Mouse (Mus musculus) lung, adult 2 months (tissue): ENCODE data around the gene Il6st.

Experiments used
- CTCF ChIP-seq: fragments of 200-500 bp; IDR thresholded peaks from 2 replicates; pipeline ENCODE4 v1.5.1; 2011; ENCODE audit warnings: mild to moderate bottlenecking, low read length, control low read depth; ENCODE audit not compliant: insufficient read depth
- POLR2A ChIP-seq: fragments of 200-500 bp; IDR thresholded peaks from 2 replicates; pipeline ENCODE4 v1.6.1; 2011; ENCODE audit warnings: low read depth, mild to moderate bottlenecking, control low read depth, low read length, borderline replicate concordance; ENCODE audit errors: extremely low read depth

- TF ChIP-seq POLR2A = no peak
- TF ChIP-seq CTCF = no peak
Observed at GRCm38 (mm10) chr13:112506766-112507165, 42.9 kb downstream of the Il6st start.
